ENCODE assay signal across 8 mouse cellular contexts in the genomic region with DNA sequence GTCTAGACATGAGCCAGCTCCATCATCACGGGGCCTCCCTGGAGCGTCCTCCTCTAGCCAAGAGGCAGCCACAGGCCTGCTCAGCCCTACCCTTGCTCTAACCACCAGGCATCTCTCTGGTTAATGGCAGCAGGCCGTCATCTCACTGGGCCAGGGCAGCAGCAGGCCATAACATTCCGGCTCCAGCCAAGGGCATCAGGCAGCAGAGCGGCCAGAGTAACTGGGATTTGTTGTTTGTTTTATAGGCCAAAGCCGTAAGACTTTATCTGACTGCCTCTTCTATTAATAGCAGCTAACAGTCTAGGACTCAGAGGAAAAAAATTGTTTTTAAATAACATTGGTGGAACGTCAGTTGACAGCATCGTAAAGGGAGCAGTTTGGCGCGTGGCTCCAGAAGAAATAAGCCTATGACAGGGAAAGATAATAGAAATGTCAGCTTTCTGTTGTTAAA. TPM values are rescaled to one million over a fixed set of nuclear protein-coding genes. Genes with fewer than 3 reads are reported as not detected.
A peak's percentile ranks its signal among the peaks of the same experiment; 100 is the strongest.
DNase-seq lines count a peak whose midpoint lies in the region; ATAC-seq and TF ChIP-seq lines count a peak whose summit lies in the region.
"Had no signal": no experiment of that assay in that cellular context is flagged by ENCODE, and none has a peak within 500 bp of the region (broad histone marks: within the 10 kb centered on the region; RNA-seq: fewer than 3 reads in every experiment).

No protein-coding gene starts in this region.

- peak; percentile 79 for ATAC-seq in lung, embryonic 14.5 days (ENCODE audit: insufficient read depth)
- ATAC-seq: forebrain, embryonic 14.5 days had no signal

- no peak overlapping the region for H3K4me3 ChIP-seq in lung, embryonic 14.5 days (ENCODE audit: low read depth, low read length)
- no peak overlapping the region for H3K4me3 ChIP-seq in heart, embryonic 10.5 days
- H3K4me3 ChIP-seq in limb, embryonic 10.5 days, result no peak overlapping the region

- no peaks in the 10 kb centered on the region for H3K9me3 ChIP-seq in lung, embryonic 14.5 days (ENCODE audit: low read depth, low read length)
- H3K9me3 ChIP-seq in heart, embryonic 10.5 days, result no peaks in the 10 kb centered on the region
- no peaks in the 10 kb centered on the region for H3K9me3 ChIP-seq in limb, embryonic 10.5 days (replicated peaks)

- 31% methylated on average over 10 of the region's 10 CpGs for WGBS in lung, embryonic 14.5 days
- 42% methylated on average over 10 of the region's 10 CpGs for WGBS in heart, embryonic 10.5 days
- WGBS in limb, embryonic 10.5 days, result 78% methylated on average over 10 of the region's 10 CpGs

- H3K4me2 ChIP-seq in lung, embryonic 14.5 days, result no peak overlapping the region

- peaks cover 20% of the 10 kb centered on the region for H3K4me1 ChIP-seq in lung, embryonic 14.5 days (ENCODE audit: insufficient read depth)
- H3K4me1 ChIP-seq in heart, embryonic 10.5 days, result peaks cover 38% of the 10 kb centered on the region
- peaks cover 23% of the 10 kb centered on the region for H3K4me1 ChIP-seq in limb, embryonic 10.5 days

- no peak for TF ChIP-seq CTCF in lung, embryonic 14.5 days (IDR thresholded peaks at IDR 0.05; ENCODE audit: low read depth)

- peak overlapping the region; percentile 83 for H3K27ac ChIP-seq in lung, embryonic 14.5 days (ENCODE audit: low read depth)
- H3K27ac ChIP-seq in heart, embryonic 10.5 days, result peak overlapping the region; percentile 82
- no peak overlapping the region; the same call in 1 of the 2 replicates for H3K27ac ChIP-seq in limb, embryonic 10.5 days

- peak; percentile 73 for DNase-seq in lung, embryonic 14.5 days
- no peak for DNase-seq in lung, postnatal 25 days (ENCODE audit: low spot score)
- no peak for DNase-seq in heart, embryonic 10.5 days (ENCODE audit: low spot score)
- peak; percentile 17 for DNase-seq in kidney, adult 18-20 months
- DNase-seq in ovary, postnatal 14 days (ENCODE audit: low spot score), result peak; percentile 33
- no peak for DNase-seq in limb, embryonic 10.5 days (ENCODE audit: low spot score)
- DNase-seq in layer of hippocampus, postnatal 25 days (ENCODE audit: extremely low spot score in 1 of 2, low spot score in 1 of 2), result no peak

- H3K9ac ChIP-seq in lung, embryonic 14.5 days, result no peak overlapping the region

- H3K27me3 ChIP-seq in lung, embryonic 14.5 days (ENCODE audit: insufficient read depth, low read length), result no peaks in the 10 kb centered on the region
- H3K27me3 ChIP-seq in heart, embryonic 10.5 days (ENCODE audit: insufficient read depth, poor library complexity, severe bottlenecking), result no peaks in the 10 kb centered on the region
- H3K27me3 ChIP-seq in limb, embryonic 10.5 days (ENCODE audit: low read depth, poor library complexity, severe bottlenecking), result no peaks in the 10 kb centered on the region

- H3K36me3 ChIP-seq in lung, embryonic 14.5 days (ENCODE audit: insufficient read depth), result no peaks in the 10 kb centered on the region
- no peaks in the 10 kb centered on the region for H3K36me3 ChIP-seq in heart, embryonic 10.5 days
- H3K36me3 ChIP-seq in limb, embryonic 10.5 days, result no peaks in the 10 kb centered on the region

RNA-seq across cellular contexts. Expression of gene Tbc1d7, which starts 39.5 kb away (rescaled TPM):
- polyA plus RNA-seq in lung, embryonic 14.5 days (2014; fragmentation: Nextera tagmentation; extraction: Ambion mirVana), result 49.9 and 53.6 TPM in 2 replicates
- polyA plus RNA-seq in heart, embryonic 10.5 days (2016; fragmentation: Nextera tagmentation; extraction: Ambion mirVana), result 55.0 and 55.8 TPM in 2 replicates
- polyA plus RNA-seq in limb, embryonic 10.5 days (2016; fragmentation: Nextera tagmentation; extraction: Ambion mirVana), result 63.5 and 67.6 TPM in 2 replicates
- total RNA-seq in layer of hippocampus, postnatal 25 days (2021), result 10 to 100 TPM; 32.9 to 38.8 TPM

Comparison
In these comparisons a context has a peak if more than half of its experiments do, and no peak if none do; other contexts are left out.
1. DNase-seq: peak in lung, embryonic 14.5 days (single experiment), kidney, adult 18-20 months (single experiment) and ovary, postnatal 14 days (single experiment); none in lung, postnatal 25 days (single experiment), heart, embryonic 10.5 days (single experiment), limb, embryonic 10.5 days (single experiment) and layer of hippocampus, postnatal 25 days (0 of 2).